Mouse (Mus musculus): ENCODE results near the gene Tmem53. TPM values are rescaled to one million over a fixed set of nuclear protein-coding genes. Genes with fewer than 3 reads are reported as not detected.

The Tmem53 gene
- polyA plus RNA-seq, 1 experiment from 2014 or later: 13.5 TPM

DNA sequence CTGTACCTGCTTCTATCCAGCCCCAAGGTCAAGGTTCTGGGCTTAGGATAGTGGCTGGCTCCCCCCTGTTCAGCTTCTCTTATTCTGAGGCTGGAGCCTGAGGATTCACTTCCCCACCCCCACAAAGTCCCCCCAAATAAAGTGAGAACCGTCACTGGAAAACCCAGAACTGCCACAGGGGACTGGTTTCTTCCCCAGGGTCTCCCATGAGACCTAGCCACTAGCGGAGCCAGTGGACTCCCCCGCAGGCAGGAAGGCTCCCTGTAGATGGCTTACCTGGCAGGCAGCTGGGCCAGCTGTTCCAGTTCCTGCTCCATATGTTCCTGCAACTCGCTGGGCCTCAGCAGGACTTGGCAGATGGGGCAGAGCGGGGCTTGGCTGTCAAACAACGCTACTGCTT, 55.5 kb downstream of the Tmem53 start:
- no peak overlapping the region for H3K4me3 ChIP-seq (replicated peaks)
- no peaks in the 10 kb centered on the region for H3K9me3 ChIP-seq
- no peaks in the 10 kb centered on the region for H3K36me3 ChIP-seq
- H3K4me1 ChIP-seq: peaks cover 17% of the 10 kb centered on the region
- 64% methylated on average over 6 of the region's 6 CpGs for WGBS
- H3K27ac ChIP-seq: no peak overlapping the region
- H3K4me2 ChIP-seq: no peak overlapping the region
- no peak for ATAC-seq (ENCODE audit: insufficient read depth, low FRiP score, low read depth)
- H3K27me3 ChIP-seq (replicated peaks): peaks cover 31% of the 10 kb centered on the region
- H3K9ac ChIP-seq: no peak overlapping the region

DNA sequence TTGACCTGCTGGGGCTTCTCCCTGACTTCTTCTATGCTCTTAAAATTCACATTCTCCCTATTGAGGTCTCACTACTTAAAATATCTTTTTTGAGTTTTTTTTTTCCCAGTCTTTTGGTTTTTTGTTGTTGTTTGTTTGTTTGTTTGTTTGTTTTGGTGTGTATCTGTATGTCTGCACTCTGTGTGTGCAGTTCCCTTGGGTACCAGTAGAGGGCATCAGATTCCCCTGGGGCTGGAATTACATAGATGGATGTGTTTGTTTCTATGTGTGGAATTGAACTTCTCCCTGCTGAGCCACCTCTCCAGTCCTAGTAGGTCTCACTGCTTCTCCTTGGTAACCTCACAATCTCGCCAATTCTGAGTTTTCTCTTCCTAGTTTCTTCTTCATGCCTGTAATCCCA, 57.7 kb downstream of the Tmem53 start:
- H3K36me3 ChIP-seq: no peaks in the 10 kb centered on the region
- 91% methylated on average over 1 of the region's 1 CpGs for WGBS
- no peaks in the 10 kb centered on the region for H3K9me3 ChIP-seq
- no peak for ATAC-seq (ENCODE audit: insufficient read depth, low FRiP score, low read depth)
- no peak overlapping the region for H3K27ac ChIP-seq
- H3K4me1 ChIP-seq: peaks cover 15% of the 10 kb centered on the region
- H3K4me2 ChIP-seq: no peak overlapping the region
- H3K9ac ChIP-seq: no peak overlapping the region
- peaks cover 16% of the 10 kb centered on the region for H3K27me3 ChIP-seq (replicated peaks)
- no peak overlapping the region for H3K4me3 ChIP-seq (replicated peaks)

DNA sequence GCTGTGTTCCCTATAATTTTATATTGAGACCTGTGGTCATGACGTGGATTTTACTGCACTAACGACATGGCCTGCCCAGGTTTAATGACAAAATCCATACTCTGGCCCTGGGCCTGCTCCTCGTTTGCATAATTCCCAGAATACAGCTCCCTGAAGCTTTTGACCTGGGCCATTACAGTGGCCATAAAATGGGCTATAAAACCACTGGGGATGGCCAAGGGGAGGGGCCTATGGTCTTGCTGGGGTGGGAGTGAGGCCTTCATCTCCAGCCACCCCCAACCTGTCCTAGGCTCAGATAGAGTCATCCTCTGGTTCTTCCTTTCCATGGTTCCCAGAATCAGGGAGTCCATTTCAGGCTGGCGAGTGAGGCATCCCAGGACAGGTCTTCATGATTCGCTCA, 60.1 kb downstream of the Tmem53 start:
- Histone ChIP-seq H3K4me1 (peaks cover 12% of the 10 kb centered on the region), H3K27me3 (replicated peaks) (peaks cover 24% of the 10 kb centered on the region), H3K27ac (no peak overlapping the region), H3K4me2 (0 out of 2 replicates have a peak overlapping the region, but pooled peaks have one; percentile 34), H3K4me3 (replicated peaks) (no peak overlapping the region), H3K9ac (no peak overlapping the region), H3K9me3 (no peaks in the 10 kb centered on the region), H3K36me3 (no peaks in the 10 kb centered on the region)
- WGBS: 55% methylated on average over 5 of the region's 5 CpGs
- ATAC-seq (ENCODE audit: insufficient read depth, low FRiP score, low read depth): no peak

DNA sequence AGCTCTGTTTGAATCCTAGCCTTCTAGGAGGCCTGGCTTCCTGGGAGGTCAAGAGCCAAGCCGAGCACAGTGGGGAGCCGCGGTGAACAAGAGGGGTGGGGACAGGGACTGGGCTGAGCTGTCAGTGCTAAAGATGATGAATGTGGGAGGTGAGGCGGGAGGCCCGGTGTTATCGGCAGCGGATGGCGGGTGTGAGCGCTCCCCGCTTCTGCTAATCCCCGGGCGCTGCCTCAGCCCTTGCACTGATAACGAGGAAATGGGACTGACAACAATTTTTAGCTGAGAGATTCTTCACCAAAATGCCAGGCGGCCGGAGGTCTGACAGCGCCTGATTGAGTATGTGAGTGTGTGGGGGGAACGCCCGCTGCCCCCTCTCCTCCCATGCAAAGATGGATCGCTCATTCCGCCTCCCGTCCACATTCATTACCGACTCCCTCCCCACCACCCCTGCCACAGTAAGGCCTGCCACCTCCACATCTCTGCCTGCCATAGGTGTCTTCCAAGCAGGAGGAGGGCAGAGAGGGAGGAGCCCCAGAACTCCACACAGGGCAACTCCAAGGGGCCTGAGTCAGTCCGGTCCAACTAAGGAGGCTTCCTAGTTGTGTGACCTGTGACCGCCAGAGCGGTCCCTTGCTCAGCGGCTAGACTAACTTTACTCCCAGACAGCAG, 60.8 kb downstream of the Tmem53 start:
- Histone ChIP-seq H3K4me3 (replicated peaks) (0 out of 2 replicates have a peak overlapping the region, but pooled peaks have one; percentile 9), H3K4me2 (peak overlapping the region; percentile 34), H3K4me1 (peaks cover 16% of the 10 kb centered on the region), H3K9me3 (no peaks in the 10 kb centered on the region), H3K36me3 (no peaks in the 10 kb centered on the region), H3K27ac (no peak overlapping the region), H3K27me3 (replicated peaks) (peaks cover 31% of the 10 kb centered on the region), H3K9ac (no peak overlapping the region)
- peak; percentile 87 for ATAC-seq (ENCODE audit: insufficient read depth, low FRiP score, low read depth)
- 10% methylated on average over 26 of the region's 26 CpGs for WGBS

DNA sequence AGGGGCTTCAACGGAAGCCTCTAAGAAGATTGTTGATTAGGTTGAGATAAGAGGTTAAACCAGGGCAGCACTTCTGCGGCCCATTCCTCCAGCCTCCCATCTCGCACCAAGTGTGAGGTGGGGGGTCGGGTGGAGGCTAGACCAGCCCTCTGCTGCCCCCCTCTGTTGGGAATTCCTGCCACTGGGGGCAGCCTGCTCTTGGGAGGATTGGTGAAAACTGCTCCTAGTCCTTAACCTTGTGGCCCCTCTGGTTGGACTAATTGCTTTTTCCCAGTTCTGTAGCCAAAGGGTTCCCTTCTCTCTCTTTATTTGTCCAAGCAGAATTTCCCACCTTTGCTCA, 61.3 kb downstream of the Tmem53 start:
- Histone ChIP-seq H3K4me1 (peaks cover 20% of the 10 kb centered on the region), H3K9me3 (no peaks in the 10 kb centered on the region), H3K4me3 (replicated peaks) (0 out of 2 replicates have a peak overlapping the region, but pooled peaks have one; percentile 9), H3K9ac (no peak overlapping the region), H3K27me3 (replicated peaks) (peaks cover 34% of the 10 kb centered on the region), H3K4me2 (peak overlapping the region; percentile 34), H3K36me3 (no peaks in the 10 kb centered on the region), H3K27ac (no peak overlapping the region)
- WGBS: 12% methylated on average over 4 of the region's 4 CpGs
- ATAC-seq (ENCODE audit: insufficient read depth, low FRiP score, low read depth): no peak

DNA sequence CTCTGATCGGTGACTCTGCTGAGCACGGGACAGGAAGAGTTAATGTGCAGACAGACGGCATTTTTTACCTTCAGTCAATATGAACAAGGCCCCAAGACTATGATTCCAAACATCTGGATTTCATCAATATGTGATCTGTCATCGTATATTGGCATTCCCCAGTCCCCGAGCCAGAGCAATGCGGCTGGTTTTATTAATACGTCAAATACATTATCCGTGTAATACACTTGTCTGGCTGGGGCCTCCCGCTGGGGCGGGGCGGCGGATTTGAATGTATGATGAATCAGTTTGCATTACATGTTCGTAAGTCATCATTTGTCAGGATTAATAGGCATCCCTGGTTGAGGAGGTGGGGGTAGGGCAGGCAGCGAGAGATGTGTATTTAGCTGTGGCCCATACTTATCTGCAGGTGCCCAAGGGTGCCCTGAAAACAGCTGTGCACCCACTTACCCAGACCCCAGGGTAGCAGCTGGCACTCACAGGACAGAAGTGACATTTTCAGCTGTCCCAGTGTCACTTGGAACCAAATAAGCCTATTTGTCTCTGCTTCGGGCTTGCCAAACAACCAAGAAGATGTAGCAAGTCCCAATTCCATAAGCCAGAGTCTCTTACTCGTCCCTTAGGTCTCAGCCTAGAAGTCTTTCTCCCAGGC, 63.2 kb downstream of the Tmem53 start:
- H3K9me3 ChIP-seq: no peaks in the 10 kb centered on the region
- H3K27ac ChIP-seq: no peak overlapping the region
- no peak for ATAC-seq (ENCODE audit: insufficient read depth, low FRiP score, low read depth)
- peaks cover 41% of the 10 kb centered on the region for H3K27me3 ChIP-seq (replicated peaks)
- H3K4me1 ChIP-seq: peaks cover 20% of the 10 kb centered on the region
- H3K36me3 ChIP-seq: no peaks in the 10 kb centered on the region
- 56% methylated on average over 16 of the region's 16 CpGs for WGBS
- H3K9ac ChIP-seq: no peak overlapping the region
- H3K4me2 ChIP-seq: no peak overlapping the region
- H3K4me3 ChIP-seq (replicated peaks): no peak overlapping the region

DNA sequence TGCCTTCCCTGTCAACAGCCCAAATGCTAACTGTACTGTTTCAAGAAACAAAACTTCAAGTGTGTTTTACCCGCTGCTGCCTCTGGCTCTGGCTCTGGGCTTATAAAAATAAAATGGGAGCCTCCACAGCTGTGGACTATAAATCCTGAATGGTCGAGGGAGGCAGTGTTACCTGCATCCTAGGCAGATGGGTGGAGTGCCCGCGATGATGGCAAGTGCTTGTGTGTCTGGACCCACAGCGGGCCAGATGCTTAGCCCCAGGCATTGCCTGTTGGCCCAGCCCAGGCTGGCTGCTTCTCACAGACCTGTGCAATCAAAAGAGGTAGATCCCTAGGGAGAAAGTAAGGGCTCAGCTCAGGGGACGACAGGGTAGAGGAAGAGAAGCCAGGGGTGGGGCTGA, 65.0 kb downstream of the Tmem53 start:
- Histone ChIP-seq H3K27me3 (replicated peaks) (peaks cover 42% of the 10 kb centered on the region), H3K4me1 (peaks cover 20% of the 10 kb centered on the region), H3K4me3 (replicated peaks) (no peak overlapping the region), H3K9me3 (no peaks in the 10 kb centered on the region), H3K4me2 (no peak overlapping the region), H3K27ac (no peak overlapping the region), H3K9ac (no peak overlapping the region), H3K36me3 (no peaks in the 10 kb centered on the region)
- no peak for ATAC-seq (ENCODE audit: insufficient read depth, low FRiP score, low read depth)
- 38% methylated on average over 6 of the region's 6 CpGs for WGBS

DNA sequence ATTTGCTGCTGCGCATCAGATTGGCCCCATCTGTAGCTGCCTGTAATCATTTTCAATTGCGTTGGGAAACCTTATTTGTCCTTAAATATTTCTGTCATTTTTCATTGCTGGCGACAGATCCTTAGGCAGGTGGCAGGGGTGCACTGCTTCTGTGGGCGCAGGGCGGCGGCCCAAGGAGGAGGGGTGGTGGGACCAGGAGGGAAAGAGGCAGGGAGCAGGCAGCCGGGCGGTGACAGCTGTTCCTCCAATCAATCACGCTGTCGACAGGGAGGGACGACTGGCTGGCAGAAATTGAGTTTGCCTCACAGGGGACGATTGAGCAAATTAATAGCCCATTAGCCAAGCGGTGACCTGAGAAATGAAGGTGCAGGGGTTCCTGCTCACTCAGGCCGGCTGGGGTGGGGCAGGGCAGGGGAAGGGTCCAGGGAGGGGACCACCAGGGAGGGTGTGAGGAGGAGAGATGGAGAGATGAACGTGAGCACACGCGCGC, 66.0 kb downstream of the Tmem53 start:
- Histone ChIP-seq H3K27me3 (replicated peaks) (peaks cover 52% of the 10 kb centered on the region), H3K4me2 (peak overlapping the region; percentile 8; the same call in 1 of the 2 replicates), H3K4me3 (replicated peaks) (no peak overlapping the region), H3K9me3 (no peaks in the 10 kb centered on the region), H3K27ac (no peak overlapping the region), H3K9ac (no peak overlapping the region), H3K36me3 (no peaks in the 10 kb centered on the region), H3K4me1 (peaks cover 18% of the 10 kb centered on the region)
- WGBS: 10% methylated on average over 18 of the region's 18 CpGs
- peak; percentile 66; the same call in 1 of the 2 replicates for ATAC-seq (ENCODE audit: insufficient read depth, low FRiP score, low read depth)

Other genes with a start within 250 kb of the Tmem53 start
- gene Eif2b3, start 232.5 kb upstream of the Tmem53 start, polyA plus RNA-seq (2015; fragmentation: Nextera tagmentation; extraction: Ambion mirVana): 35.3 and 36.4 TPM in 2 replicates
- gene Ptch2, start 155.9 kb upstream of the Tmem53 start, polyA plus RNA-seq (2015; fragmentation: Nextera tagmentation; extraction: Ambion mirVana): 6.5 and 7.0 TPM in 2 replicates
- 6.7 and 7.6 TPM in 2 replicates for gene Btbd19, start 126.2 kb upstream of the Tmem53 start, polyA plus RNA-seq (2015; fragmentation: Nextera tagmentation; extraction: Ambion mirVana)
- gene Tctex1d4, start 125.2 kb upstream of the Tmem53 start, polyA plus RNA-seq (2015; fragmentation: Nextera tagmentation; extraction: Ambion mirVana): 0.24 TPM in 1 of 2 replicates, not detected in the other
- gene Plk3, start 118.0 kb upstream of the Tmem53 start, polyA plus RNA-seq (2015; fragmentation: Nextera tagmentation; extraction: Ambion mirVana): 3.8 and 4.7 TPM in 2 replicates
- 968 and 983 TPM in 2 replicates for gene Rps8, start 95.7 kb upstream of the Tmem53 start, polyA plus RNA-seq (2015; fragmentation: Nextera tagmentation; extraction: Ambion mirVana)
- gene Kif2c, start 69.3 kb upstream of the Tmem53 start, polyA plus RNA-seq (2015; fragmentation: Nextera tagmentation; extraction: Ambion mirVana): 40.4 and 47.7 TPM in 2 replicates
- 0.32 and 0.46 TPM in 2 replicates for gene Armh1, start 174 bp downstream of the Tmem53 start, polyA plus RNA-seq (2015; fragmentation: Nextera tagmentation; extraction: Ambion mirVana)
- gene Rnf220, start 245.1 kb downstream of the Tmem53 start, polyA plus RNA-seq (2015; fragmentation: Nextera tagmentation; extraction: Ambion mirVana): 65.2 and 66.2 TPM in 2 replicates

Measured in stomach, embryonic 15.5 days (tissue).